Mouse (Mus musculus): ENCODE data around the gene Cyp2b9.
"Not testable (repeated sequence)": the region's sequence is repeated elsewhere in the genome, so short reads cannot be mapped to it uniquely, and the experiment has no call there.

The Cyp2b9 gene

GRCm38 (mm10) chr7:26173111-26173510 lies at the start of gene Cyp2b9:
TSS of gene Cyp2b9 (plus strand) at chr7:26173411.
- not testable (repeated sequence) for DNase-seq (ENCODE audit: low read depth, low spot score)

- DNase-seq (ENCODE audit: low read depth, low spot score) = not testable (repeated sequence)
Measured at GRCm38 (mm10) chr7:26139623-26140022, 33.6 kb upstream of the Cyp2b9 start.

GRCm38 (mm10) chr7:26143657-26144056 lies 29.6 kb upstream of the Cyp2b9 start:
- not testable (repeated sequence) for DNase-seq (ENCODE audit: low read depth, low spot score)

- DNase-seq (ENCODE audit: low read depth, low spot score) = not testable (repeated sequence)
Measured at GRCm38 (mm10) chr7:26168765-26169536, 4.3 kb upstream of the Cyp2b9 start.

- no peak for DNase-seq (ENCODE audit: low read depth, low spot score)
Measured at GRCm38 (mm10) chr7:26201083-26201482, 27.9 kb downstream of the Cyp2b9 start.

GRCm38 (mm10) chr7:26260034-26260433 lies 86.8 kb downstream of the Cyp2b9 start, which contains the start of gene Vmn1r184:
TSS of gene Vmn1r184 (plus strand) at chr7:26260334.
- not testable (repeated sequence) for DNase-seq (ENCODE audit: low read depth, low spot score)

All from A20 (cell line).